Mouse (Mus musculus) thymus, postnatal 36 days (tissue): Measurements from ENCODE around the gene Ptpre.
"Not testable (repeated sequence)": the region's sequence is repeated elsewhere in the genome, so short reads cannot be mapped to it uniquely, and the experiment has no call there.

Experiments
- DNase-seq, 2 experiments: peaks; one replicate each; pipeline ENCODE4 v3.0.0; 2022; ENCODE audit warnings: mixed read lengths in 2 of 2

Ptpre gene

GRCm38 (mm10) chr7:135534548-135535189 lies 2.6 kb upstream of the Ptpre start:
- no peak for DNase-seq

DNA sequence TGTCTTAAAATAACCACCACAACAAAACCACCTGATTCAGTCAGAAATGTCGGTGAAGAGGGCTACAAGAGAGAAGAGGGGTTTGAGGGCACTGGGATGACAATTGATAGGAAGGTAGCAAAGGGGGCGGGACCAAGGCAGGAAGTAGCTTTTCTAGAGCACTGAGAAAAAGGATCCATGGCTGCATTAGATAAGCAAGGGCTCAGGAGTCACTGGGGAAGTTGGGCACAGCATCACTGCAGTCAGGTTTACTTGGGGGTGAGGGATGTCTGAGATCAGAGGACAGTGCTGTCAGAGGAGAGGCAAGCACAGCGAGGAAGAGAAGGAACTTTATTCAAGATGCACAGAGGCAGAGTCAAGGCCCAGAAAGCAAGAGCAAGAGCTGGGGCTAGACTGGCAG lies 1.4 kb upstream of the Ptpre start:
- DNase-seq = no peak

DNA sequence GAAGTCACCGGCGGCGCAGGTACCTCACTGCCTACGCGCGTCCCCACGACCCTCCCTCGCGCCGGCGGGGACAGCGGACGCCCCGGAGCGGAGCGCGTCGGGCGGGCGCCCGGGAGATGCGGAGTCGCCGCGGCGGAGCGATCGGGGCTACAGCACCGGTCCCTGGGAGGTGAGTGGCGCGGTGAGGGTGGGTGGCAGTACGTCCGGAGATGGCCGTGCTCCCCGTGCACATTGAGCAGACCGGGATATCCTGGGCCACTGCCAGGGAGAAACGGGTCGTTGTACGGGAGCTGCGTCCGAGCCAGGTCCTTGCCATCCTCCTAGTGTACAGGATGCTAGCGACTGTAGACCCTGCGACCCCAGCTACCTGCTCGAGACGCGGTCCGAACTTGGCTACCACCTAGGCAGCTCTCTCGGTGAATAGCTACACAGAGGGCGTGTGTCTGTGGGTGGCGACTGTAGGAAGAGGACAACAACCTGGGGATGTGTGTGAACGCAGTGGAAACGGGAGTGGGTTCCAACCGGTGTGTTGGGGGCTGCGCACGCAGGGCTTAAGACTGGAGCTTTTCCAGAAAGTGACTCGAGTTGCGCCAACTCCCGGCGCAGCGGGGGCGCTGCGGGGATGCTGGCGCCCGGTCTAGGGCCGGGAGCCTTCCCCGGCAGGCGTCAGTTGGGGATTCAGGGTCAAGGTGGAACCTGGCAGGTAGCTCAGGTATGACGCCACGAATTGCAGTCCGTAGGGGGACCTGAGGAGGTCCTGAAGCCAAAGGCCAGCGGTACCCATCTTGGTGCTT lies 864 bp downstream of the Ptpre start:
- peak in 1 of 2 experiments; percentile 16 for DNase-seq

DNA sequence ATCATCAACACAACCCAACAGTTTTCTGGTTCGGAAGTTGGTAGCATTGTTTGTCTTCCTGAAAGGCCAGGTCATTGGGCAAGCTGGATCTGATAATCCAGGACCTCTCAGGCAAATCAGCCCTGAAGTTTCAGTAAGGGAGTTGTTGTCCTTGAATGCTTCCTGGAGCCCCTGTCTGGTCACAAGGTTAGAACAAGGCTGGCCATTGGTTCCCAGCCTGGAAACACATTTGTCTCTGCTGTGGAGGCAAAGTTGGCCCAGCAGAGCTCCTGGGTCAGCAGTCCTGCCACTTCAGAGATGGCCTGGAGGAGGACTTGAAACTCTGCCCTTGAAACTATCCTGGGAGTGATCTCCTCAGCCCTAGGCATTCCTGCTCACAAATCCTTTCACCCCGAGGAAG lies 2.1 kb downstream of the Ptpre start:
- no peak for DNase-seq

DNA sequence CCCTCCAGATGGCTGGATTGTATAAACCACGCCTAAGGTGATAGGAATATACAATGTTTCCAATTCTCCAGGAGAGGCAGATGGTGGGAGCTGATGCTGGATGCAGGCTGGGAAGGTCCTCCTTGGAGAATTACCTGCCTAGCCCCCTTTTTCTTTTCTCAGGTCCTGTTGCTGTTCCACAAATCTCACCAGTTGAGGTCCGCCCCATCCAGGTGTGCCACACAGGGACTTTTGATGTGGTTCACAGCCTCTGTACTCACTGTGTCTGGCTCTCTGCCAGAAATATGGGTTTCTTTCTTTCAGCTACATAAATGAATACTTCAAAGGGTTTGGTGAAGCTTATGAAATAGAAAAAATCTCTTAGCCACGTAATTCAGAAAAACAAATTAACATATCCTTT lies 5.0 kb downstream of the Ptpre start:
- peak; percentile 73 to 78 for DNase-seq

- DNase-seq = no peak
These were observed 5.8 kb downstream of the Ptpre start for GRCm38 (mm10) chr7:135543033-135543432.

DNA sequence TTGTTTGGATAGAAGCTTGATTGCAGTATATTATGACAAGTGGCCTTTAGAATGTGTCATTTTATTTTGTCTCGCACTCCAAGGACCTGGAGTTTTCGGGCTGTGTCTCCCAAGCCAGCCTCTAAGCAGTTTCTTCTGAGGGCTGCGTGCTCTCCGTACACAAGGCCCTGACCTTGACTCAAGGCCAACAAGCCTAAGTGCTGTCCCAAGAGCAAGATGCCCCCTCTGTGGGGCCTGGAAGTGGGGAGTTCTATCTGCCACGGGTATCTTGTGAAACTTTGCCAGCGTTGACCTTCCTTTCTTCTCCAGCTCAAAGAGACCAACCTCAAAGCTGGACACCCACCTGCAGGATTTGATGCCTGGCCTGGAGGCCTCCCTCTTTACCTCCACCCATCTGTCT lies 7.0 kb downstream of the Ptpre start:
- DNase-seq = no peak

GRCm38 (mm10) chr7:135545957-135546356 lies 8.7 kb downstream of the Ptpre start:
- DNase-seq = no peak

- peak; percentile 38 to 52 for DNase-seq
These were observed 9.2 kb downstream of the Ptpre start for GRCm38 (mm10) chr7:135546530-135546929.

DNA sequence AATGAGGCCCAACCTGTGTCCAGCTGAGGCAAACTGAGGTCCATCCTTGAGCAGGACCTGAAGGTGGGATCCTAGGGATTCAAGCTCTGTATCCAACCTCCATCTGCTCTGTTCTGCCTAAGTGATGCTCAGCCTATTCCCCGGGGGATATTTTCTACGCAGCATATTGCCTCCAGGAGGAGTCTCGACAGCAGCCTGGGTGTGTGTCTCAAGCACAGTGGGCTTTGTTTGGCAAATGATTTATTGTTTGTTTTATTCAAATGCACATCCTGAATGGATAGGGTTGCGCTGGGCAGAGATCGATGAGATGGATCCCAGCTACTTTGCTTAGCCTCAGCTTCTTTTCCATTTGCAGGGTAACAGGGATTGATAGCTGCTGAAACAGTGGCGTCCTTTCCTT lies 11.2 kb downstream of the Ptpre start:
- no peak for DNase-seq

GRCm38 (mm10) chr7:135551547-135551946 lies 14.3 kb downstream of the Ptpre start:
- no peak for DNase-seq

- DNase-seq = no peak
These were observed 16.3 kb downstream of the Ptpre start for GRCm38 (mm10) chr7:135553550-135553949.

DNA sequence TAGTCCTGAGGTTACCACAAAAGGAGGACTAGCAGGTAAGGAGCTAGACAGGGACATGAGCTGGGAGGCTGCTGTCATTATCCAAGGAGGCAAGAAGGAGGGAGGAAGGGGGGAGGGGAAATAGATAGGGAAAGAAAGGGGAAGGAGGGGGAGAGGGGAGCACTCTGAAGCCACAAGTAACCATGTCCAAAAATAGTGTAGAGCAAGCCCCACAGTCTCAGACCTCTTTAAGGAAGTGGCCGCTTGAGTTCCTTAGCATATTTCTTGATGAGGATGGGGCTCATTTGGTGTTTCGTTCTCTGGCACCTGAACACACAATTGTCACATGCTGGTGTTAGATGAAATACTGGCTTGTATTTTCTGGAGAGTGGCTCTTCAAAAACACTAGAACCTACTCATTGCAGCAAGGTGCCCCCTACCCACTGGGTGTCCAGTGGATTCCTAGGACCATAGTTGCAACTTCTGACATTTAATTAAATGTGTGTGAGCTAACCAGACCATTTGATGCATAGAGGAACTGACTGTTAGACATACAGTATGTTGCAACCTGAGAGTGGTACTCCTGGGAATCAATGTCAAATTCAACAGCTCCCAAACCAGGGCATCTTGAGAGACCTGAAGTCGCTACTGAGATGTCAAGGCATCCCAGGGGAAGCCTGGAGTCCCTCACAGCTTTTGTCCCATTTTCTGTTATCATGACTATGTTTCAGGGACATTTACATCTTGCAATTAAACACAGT lies 19.6 kb downstream of the Ptpre start:
- DNase-seq = no peak

DNA sequence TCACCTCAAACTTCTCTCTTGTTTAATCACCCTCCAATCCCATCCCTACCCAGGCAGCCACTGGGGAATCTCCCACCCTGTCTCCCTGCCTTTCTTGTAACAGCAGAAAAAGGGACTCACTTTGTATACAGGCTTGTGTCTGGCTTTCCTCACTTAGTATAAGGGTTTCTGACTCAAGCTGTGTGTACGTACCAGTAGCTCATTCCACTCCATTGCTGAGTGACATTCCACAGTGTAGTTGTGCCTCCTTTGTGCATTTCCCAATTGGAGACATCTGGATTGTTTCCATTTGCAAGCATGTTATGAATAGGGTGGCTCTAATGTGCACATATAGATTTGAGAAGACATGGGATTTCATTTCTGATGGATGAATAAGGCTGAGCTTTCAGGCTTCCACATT lies 23.0 kb downstream of the Ptpre start:
- no peak for DNase-seq

- no peak for DNase-seq
These were observed 26.7 kb downstream of the Ptpre start for GRCm38 (mm10) chr7:135564022-135564421.

GRCm38 (mm10) chr7:135566013-135566412 lies 28.7 kb downstream of the Ptpre start:
- no peak for DNase-seq

- DNase-seq = no peak
These were observed 30.3 kb downstream of the Ptpre start for GRCm38 (mm10) chr7:135567582-135567981.

DNA sequence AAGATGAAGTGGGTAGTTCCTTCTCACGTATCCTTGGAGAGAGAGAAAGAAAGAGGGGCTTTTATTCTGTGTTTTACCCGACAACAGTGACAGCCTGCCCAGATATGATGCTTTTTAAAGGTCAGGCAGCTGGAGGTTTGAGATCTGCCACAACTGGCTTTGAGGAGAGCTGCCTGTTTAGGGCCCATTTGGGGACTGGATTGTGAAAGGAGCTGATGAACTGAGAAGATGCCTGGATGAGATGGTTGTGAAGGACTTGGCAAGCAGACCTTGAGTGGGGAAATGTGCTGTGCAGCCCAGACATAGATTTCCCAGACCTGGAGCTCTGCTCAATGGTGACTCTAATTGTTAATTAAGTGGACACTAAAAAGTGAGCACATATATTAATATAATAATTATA lies 31.3 kb downstream of the Ptpre start:
- no peak for DNase-seq

GRCm38 (mm10) chr7:135571392-135571791 lies 34.1 kb downstream of the Ptpre start:
- no peak for DNase-seq

DNA sequence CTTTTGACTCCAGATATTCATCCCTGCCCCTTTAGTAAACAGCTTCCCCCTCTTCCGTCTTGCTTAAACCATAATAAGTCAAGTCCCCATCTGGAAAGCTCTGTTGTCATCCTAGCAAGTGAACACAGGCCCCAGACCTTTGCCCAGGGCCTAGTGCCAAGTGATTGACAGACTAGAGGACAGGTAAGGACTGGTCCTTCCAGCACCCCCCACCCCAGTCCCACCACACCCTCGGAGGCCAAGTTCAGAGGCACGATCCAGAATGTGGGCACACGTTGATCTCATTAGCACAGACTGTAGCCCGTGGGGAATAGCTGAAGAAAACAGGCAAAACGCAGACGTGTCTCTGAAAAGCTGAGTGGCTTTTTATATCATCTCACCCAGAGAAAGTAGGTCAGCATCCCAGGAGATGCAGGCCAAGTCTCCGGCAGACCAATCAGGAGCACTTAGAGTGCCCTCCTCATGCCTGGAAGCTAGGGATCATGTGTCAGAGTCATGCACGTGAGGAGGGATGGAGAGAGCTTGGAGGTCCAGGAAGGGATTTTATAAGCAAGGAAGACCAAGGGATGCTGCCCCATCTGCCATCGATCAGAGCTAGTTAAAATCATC lies 34.8 kb downstream of the Ptpre start:
- no peak for DNase-seq

DNA sequence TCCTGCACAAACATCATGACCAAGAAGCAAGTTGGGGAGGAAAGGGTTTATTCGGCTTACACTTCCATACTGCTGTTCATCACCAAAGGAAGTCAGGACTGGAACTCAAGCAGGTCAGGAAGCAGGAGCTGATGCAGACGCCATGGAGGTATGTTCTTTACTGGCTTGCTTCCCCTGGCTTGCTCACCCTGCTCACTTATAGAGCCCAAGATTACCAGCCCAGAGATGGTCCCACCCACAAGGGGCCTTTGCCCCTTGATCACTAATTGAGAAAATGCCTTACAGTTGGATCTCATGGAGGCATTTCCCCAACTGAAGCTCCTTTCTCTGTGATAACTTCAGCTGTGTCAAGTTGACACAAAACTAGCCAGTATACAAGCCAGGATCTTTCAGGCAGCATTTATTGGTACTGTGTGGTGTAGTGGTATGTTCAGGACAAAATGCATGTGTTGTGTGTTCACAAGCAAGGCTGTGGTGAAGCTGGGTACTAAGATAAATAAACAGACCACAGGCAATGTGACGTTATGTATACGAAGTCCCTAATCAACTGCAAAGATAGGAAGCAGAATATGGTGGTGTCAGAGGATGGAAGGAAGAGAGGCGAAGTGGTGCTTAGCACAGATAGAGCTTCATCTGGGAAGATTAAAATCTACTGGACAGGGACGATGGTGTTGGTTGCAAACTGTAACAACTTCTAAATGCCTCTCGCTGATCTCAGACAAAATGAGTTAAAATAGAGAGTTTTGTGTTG lies 38.2 kb downstream of the Ptpre start:
- not testable (repeated sequence) for DNase-seq

GRCm38 (mm10) chr7:135576329-135576728 lies 39.0 kb downstream of the Ptpre start:
- no peak for DNase-seq
